Mouse (Mus musculus) thymus, postnatal 36 days (tissue): ENCODE measurements around the gene Rnf39.

ENCODE experiments used
- DNase-seq, 2 experiments: peaks; one replicate each; pipeline ENCODE4 v3.0.0; 2022; ENCODE audit warnings: mixed read lengths in 2 of 2

The Rnf39 gene

GRCm38 (mm10) chr17:36942791-36943471 is at the start of gene Rnf39:
TSS of gene Rnf39 (plus strand) at chr17:36942918.
- peak; percentile 31 to 44 for DNase-seq

DNA sequence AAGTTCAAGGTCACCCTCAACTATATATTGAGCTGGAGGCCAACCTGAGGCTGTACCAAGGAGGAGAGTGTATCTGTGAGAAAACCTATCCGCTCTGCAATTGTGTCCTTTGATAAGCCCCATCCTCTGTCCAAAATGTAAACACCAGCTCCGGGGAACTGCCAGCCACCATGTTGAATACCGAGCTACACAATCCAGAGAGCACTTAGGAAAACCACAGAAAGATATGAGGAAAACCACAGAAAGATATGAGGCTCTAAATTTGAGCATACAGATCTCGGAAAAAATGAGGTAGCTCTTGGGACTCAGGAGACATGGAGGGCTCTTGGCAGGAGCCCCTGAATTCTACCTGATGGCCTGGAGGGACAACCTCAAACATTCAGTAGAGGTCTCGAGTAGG is 49.3 kb upstream of the Rnf39 start:
- DNase-seq = no peak

- DNase-seq = peak in 1 of 2 experiments; percentile 10
Observed at GRCm38 (mm10) chr17:36896583-36896982, 46.1 kb upstream of the Rnf39 start.

DNA sequence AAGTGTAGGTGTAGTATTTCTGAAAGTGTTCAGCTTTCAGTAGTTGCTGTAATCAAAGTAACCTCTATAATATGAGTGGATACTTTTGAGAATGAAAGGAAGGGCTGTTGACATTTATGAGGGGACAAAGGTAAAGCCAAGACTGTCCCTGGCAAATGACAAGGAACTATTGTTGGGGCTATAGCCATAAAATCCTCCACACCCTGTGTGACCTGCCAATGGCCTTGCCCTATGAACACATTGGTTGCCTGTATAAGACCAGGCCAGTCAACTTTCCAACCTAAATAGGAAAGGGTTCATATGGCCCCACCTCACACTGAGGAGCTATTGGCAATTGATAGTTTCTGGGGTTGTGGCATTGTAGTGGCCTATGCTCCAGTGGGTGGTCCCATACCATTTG is 45.7 kb upstream of the Rnf39 start:
- no peak for DNase-seq

DNA sequence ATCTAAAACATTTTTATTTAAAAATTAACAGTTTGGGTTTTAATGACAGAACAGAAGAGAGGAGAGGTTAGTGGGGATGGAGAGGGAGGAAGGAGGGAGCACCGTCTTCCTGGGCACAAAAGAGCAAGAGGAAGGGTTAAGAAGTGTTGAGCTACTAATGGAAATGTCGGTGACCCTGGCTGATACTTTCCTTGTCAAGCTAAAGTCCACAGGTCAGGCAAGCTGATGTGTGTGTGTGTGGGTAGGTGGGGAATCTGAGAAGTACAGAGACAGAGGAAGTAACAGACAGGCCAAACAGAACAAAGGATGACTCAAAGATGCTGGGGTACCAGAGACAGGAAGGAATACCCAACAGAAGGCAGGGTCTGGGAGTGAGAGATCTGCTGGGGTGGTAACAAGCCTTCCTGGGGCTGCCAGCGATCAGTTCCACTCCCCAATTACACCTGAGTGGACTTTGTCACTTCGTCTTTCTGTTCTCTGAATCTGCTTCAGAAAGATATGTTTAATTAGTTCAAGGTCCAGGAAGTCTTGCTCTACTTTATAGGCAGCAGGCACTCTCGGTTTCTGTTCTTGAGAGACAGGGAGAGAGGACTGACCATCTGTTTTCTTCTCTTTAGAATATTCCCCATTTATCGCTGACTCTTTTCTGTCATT is 45.0 kb upstream of the Rnf39 start, which contains the start of gene Trim31:
Gene Trim31, plus strand, starts transcription at position 567 of the 654 bp plus-strand sequence.
- no peak for DNase-seq

DNA sequence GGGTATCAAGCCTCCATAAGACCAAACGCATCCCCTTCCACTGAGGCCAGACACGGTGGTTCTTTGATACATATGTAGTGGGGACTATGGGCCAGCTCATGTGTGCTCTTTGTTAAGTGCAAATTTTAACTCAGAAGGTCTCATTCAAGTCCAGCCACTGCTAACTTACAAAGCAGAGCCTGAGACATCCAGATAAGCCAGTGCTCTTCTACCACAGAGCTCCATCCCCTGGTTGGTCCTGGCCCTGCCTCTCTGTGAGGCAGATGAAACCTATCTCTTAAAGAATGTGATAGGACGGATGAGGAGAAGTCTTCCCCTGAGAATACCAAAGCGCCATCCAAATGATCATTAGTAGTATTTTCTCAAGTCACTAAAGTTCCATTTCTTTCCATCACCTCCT is 43.3 kb upstream of the Rnf39 start:
- DNase-seq = no peak

DNA sequence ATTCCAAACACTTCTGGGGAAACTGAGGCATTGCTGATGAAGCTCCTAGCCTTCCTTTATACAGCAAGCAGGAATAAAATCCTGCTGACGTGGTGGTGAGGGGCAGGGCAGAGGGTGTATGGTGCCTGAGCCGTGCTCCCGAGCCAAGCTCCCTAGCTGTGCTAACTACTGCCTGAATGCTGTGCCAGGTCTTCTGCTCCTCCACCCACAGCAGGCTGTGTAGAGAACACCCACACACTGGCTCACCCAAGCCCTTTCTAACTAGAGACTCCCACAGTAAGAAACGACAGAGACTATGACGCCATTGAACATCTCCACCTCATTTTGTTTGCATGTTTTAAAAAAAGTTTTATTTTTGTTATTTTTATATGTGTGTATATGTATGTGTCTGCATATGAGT is 42.7 kb upstream of the Rnf39 start:
- DNase-seq = no peak

DNA sequence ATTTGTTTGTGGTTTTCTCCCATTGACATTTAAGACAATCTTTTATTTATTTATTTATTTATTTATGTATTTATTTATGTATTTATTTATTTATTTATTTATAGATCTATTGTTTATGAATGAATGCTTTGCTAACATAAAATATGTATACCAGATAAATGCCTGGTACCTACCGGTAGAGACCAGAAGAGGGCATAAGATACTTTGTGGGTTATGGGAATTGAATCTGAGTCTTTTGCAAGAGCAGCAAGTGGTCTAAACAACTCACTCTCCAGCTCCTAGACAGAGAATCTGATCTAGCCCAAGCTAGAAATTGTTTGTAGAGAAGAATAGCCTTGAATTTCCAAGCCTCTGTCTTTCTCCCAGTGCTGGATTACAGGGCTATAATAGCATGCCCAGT is 42.0 kb upstream of the Rnf39 start:
- no peak for DNase-seq

DNA sequence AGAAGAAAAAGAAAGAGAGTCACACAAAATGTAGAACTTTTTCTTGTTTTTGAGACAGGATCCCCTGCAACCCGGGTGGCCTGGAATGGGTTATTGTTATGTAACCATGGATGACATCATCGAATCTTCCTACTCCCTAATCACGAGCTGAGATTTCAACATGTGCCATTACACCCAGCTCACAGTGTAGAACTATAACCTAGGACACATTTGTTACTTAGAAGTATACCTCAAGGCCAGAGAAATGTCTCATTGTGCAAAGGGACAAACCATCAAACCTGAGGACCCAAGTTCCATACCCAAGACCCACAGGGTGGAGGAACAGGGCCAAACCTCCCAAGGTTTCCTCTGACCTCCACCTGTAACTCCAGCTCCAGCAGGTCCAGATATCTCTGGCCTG is 39.1 kb upstream of the Rnf39 start:
- no peak for DNase-seq

GRCm38 (mm10) chr17:36908235-36908634 is 34.5 kb upstream of the Rnf39 start:
- DNase-seq = no peak

GRCm38 (mm10) chr17:36909802-36910201 is 32.9 kb upstream of the Rnf39 start:
- no peak for DNase-seq

GRCm38 (mm10) chr17:36912031-36912430 is 30.7 kb upstream of the Rnf39 start:
- DNase-seq = no peak

GRCm38 (mm10) chr17:36914108-36914507 is 28.6 kb upstream of the Rnf39 start:
- DNase-seq = peak; percentile 59 to 73

DNA sequence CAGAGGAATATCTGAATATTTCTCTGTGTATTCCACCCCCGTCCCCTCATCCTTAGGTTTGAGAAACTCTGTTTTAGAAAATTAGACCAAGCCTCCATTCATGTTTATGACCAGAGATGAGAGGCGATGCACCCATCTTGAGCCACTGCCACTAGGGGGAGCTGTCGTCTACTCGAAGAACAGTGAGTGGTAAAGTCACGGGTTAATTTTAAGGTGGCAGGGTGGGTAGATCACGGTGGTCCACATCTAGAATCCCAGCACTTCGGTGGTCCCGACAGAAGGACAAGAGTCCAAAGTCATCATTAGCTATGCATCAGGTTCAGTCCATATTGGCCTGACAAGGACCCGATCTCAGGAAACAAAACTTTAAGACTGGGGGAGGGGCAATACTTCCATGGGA is 27.6 kb upstream of the Rnf39 start:
- DNase-seq = peak; percentile 58 to 71

DNA sequence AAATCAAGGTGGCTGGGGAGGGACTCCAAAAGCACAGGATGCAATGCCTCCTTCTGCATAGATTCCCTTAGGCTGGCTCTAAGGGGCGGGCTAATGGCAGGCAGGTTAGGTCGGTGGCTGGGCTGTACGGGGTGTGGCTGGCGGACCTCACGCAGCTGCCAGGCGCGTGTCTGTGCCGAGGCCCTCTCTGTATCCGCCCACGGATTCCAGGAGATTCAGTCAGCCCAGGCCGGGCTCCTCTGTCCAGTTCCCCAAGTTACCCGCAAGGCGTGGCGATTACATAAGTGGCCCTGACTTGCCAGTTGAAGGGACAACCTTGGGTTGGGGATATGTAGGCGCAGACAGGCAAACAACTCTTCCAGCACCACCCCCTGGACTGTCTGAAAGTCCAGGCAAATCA is 22.5 kb upstream of the Rnf39 start:
- no peak for DNase-seq

- DNase-seq = no peak
Observed at GRCm38 (mm10) chr17:36922715-36923114, 20.0 kb upstream of the Rnf39 start.

GRCm38 (mm10) chr17:36923491-36923890 is 19.2 kb upstream of the Rnf39 start:
- DNase-seq = no peak

DNA sequence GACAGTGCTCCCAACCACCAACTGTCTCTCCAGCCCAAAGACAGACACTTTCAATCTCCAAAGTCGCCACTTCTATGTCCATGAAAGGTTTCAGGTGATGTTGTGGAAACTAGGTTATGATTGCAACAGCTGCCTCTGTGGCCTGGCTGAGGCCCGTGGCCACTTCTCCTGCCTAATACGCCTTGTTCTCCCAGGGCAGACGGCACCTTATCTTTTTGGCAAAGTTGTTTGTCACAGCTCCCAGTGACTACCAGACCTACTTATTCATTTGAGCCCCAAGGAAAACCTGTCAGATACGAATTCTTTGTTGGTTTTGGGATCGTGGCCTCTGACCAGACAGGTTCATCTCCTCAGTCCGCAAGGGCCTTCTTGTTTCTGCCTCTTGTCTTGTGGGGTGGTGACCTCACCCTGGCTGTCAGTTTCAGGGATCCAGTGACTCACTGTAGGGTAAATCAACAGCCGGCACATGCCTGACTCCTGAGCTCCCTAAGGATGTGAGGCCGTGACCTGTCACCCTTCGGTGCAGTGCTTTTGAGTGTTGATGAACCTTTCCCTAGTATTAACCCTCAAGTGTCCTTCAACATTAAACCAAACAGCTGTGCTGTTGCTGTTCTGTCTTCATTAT is 15.1 kb upstream of the Rnf39 start:
- DNase-seq = no peak

GRCm38 (mm10) chr17:36929236-36929932 is 13.3 kb upstream of the Rnf39 start:
- no peak for DNase-seq

DNA sequence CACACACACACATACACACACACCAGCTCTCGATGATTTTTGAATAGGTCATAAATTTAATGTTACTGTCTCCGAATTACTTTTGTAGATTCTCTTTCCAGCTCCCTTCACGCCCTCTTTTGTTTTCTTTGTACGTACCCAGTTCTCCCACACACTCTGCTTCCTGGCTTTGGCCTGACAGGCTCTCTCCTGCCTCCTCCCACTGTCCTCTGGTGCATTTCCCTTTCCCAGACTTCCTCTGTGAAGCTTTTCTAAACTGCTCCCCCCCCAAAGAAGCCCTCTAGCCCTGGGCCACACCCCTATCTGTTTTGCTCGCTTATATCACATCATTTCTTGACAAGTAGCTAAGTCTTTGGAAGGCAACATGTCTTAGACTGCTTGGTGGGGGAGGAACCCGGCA is 12.5 kb upstream of the Rnf39 start:
- DNase-seq = no peak

DNA sequence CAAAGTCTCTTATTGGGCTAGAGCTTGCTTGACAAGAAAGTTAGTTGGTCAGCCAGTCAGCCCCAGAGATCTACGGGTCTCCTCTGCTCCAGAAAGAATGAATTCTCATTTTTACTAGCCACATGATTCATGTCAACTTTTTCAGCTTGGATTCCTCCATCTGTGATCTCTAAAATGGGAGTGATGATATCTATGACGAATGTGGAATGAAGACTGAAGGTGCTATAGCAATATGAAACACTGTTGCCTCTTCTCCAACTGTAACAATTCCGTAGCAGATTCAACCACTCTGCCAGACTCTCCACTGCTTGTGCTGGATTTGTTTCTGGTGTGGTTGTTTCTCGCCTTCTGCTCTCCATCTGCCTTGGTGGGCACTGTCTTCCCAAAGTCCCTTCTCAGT is 11.6 kb upstream of the Rnf39 start:
- no peak for DNase-seq

DNA sequence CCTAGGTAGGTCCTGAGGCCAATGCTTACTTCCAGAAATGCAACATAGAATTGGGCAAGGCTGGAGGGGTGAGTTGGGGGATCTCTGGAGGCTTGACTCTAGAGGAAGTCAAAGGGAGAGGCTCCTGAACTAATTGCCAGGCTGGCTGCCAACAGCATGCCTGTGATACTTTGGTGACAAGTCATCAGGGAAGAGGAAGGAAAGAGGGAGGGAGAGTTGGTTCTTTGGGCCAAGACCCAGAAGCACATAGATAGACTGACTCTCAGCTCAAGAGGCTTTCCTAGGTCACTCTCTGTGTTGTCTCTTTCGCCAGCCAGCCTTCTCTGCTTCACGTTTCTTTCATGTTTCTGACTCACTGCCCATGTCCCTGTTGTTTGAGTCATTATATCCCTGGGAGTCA is 10.9 kb upstream of the Rnf39 start:
- no peak for DNase-seq

DNA sequence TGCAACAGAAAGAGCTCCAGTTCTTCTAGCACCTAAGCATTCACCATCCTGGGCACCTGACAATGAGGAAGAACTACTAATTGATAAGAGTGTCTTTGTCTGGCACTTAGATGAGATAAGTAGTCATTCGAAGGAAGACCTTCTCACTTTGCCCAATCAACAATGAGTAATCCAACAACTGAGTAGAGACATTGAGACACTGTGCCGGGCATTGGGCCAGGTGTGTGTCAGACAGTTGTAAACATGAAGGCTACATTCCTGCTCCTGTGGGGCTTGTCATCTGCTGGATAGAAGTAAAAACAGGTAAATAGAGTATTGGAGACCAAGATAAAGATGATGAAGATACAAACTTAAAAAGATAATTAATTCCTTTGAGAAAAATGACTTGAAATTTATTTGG is 4.7 kb upstream of the Rnf39 start:
- DNase-seq = no peak

GRCm38 (mm10) chr17:36942391-36942790 is 327 bp upstream of the Rnf39 start:
- DNase-seq = peak; percentile 34 to 61
